Mouse (Mus musculus) kidney, adult 2 months (tissue): Measurements from ENCODE around the gene Ern1.

ENCODE experiments used
- CTCF ChIP-seq: fragments of 200-500 bp; conservative IDR thresholded peaks from 2 replicates; pipeline ENCODE4 v1.5.1; 2011; ENCODE audit warnings: low read depth, mild to moderate bottlenecking, control low read depth, low read length, moderate library complexity, mixed read lengths; ENCODE audit not compliant: insufficient read depth, insufficient read length
- POLR2A ChIP-seq: fragments of 200-500 bp; IDR thresholded peaks from one replicate; pipeline ENCODE4 v1.6.1; 2011; ENCODE audit warnings: low read depth, low read length, control low read depth

- TF ChIP-seq CTCF, result peak; percentile 97
- TF ChIP-seq POLR2A, result no peak
Measured at GRCm38 (mm10) chr11:106418622-106419196, 68.9 kb downstream of the Ern1 start.
